Mouse (Mus musculus) left cerebral cortex, adult 18-20 months (tissue): ENCODE data around the gene Gpr4. TPM values are rescaled to one million over a fixed set of nuclear protein-coding genes. Genes with fewer than 3 reads are reported as not detected.

ENCODE experiments used
- DNase-seq, 2 experiments: peaks; one replicate each; pipeline ENCODE4 v3.0.0; 2021 to 2022; ENCODE audit warnings: low spot score in 2 of 2, mixed read lengths in 1 of 2
- long read RNA-seq, 2 experiments: library from polyadenylated mRNA; stranded (forward); transcript quantifications; one replicate each; pipeline ENCODE4 v2.0.0; 2021
- total RNA-seq, 2 experiments: library from RNA; stranded (reverse); gene quantifications; 2 replicates each; pipeline ENCODE4 v1.2.3; 2021

The Gpr4 gene
- total RNA-seq: 1 to 10 TPM; 2.5 to 3.6 TPM
- long read RNA-seq, experiment 1, transcript Gpr4-201 (2 exons, 2,882 nt): major isoform, 5 of 9 reads
- long read RNA-seq, experiment 1, partial matches to known transcripts: 3 of 9 reads
- long read RNA-seq, experiment 1, other reads (novel, unspliced or antisense): 1 of 9 reads
- long read RNA-seq, experiment 2, partial matches to known transcripts: 0 of 4 reads
- long read RNA-seq, experiment 2, other reads (novel, unspliced or antisense): 3 of 4 reads

DNA sequence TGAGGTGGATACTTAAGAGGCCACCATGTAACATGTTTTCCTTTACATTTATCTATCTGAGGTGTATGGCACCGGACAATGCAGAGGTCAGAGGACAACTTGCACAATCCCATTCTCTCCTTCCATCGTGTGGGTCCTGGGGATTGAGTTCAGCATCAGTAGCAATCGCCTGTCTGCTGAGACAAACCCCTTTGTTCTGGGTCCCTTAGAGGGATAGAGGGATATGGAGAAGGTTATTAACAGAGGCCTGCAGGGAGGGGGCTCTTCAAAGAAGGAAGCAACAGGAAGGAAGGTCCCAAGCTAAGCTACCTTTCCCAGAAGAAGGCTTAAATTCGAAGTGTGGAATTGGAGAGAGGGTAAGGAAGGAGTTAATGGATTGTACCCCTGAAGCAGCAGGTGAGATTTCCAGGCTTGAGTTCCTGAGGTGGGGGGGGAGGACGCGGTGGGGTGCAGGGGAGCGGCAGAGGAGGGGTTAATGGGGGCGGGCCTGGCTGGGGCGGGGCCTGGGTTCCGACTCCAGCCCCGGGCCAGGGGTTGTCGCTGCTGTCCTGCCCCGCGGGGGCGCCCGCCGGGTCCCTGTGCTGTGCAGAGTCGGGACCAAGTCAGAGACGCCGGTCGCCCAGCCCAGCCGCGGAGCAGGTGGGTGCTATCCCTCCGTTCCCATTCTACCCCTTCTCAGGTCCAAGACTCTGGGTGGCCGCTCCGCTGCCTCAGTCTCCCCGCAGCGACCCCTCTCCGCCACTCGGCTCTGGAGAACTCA lies at the start of gene Gpr4:
Gene Gpr4 (plus strand): TSS at position 543 of the 760 bp plus-strand sequence.
- DNase-seq: no peak

DNA sequence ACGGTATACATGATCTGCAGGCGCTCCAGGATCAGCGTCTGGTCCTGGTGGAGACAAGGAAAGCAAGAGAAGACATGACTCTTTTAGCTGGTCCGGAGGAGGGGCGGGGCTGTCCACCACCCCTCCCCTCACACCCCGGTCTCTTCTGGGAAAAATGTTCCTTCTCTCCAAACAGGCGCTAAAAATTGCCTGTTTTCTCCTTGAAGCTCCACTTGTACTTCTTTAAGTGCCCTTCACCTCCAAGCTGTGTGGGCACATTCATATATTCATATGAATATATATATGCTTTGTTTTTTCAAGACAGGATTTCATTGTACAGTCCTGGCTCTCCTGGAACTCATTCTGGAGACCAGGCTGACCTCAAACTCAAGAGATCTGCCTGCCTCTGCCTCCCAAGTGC lies 49.4 kb upstream of the Gpr4 start:
- no peak for DNase-seq

DNA sequence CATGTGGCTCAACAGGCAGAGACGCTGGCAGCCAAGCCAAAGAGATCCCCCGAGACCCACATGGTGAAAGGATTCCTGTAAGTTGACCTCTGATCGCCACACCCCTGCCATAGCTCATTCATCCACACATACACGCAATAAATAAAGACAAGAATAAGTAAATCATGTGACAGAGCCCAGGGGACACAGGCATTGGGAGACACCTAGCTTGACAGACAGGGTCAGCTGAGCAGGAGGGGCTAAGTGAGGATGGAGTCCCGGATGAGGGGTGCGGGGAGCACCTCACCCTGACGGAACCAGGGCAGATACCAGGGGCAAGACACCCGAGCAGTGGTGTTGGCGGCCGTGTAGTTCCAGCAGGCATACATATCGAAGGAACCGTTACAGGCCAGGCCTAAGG lies 48.6 kb upstream of the Gpr4 start:
- no peak for DNase-seq

DNA sequence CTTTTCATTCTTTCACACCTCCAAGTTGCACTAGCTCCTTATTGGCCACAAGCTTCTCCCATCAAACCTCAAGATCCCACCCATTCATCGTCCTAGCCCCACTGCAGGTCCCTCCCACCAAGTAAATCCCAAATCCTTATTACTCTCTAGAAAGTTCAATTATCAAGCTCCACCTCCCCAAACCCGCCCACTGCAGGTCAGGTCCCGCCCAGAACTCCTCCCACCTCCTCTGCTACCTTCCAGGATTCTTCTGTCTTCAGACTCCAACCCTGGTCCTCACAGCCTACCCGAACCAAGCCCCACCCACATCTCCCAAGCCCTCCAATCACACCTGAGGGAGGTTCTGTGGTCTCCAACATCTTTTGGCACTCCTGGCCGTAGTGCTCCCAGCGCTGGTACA lies 48.1 kb upstream of the Gpr4 start:
- DNase-seq: no peak

DNA sequence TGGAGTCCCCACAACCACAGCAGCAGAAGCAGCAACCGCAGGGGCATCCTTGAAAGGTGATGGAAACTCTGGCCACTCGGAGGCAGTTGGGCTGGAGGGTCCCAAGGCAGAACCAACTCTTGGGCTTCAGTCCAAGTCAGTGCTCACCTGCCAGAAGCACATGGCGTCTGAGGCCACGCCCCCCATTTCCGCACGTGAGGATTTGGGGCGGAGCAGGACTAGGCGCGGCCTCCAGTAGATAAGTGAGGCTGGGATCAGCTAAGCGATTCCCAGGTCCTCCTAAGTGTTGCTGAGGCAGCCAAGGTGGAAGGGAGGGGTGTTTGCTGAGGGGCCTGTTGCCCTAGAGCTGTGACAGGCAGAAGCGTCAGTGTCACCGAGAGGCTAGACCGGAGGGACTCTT lies 47.4 kb upstream of the Gpr4 start:
- DNase-seq: no peak

DNA sequence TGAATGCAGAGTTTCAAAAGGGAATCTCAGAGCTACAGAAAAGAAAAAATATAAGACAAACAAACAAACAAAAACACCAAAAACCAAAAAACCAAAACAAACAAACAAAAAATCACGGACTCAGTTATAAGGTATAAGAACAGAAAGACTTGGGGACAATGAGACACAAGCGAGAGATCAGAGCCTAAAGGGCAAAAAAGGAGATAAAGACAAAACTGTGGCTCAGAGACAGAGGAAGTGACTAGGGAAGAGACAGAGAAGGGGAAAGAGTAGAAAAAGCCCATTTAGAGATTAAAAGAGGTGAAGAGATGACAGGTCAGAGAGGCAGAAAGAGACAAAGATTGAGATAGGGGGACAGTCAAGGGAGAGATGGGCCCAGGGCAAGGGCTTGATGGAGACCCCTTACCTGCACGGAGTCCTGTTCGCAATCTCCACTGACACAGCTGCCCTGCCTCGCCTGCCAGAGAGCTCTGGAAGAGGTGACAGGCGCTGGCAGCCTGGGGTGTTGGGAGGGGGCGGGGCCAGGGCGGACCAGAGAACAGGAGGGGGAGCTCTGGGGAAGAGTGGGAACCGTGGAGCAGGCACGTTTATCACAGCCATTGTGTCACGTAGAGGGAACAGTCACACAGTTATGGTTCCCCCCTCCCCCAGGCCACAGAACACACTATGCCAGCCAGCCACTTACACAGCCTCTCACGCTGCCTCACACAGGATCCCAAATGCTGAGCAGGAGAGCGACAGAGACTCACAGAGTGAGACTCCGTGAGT lies 46.5 kb upstream of the Gpr4 start, which contains the start of gene Gipr:
Gene Gipr (minus strand): TSS at position 472 of the 768 bp plus-strand sequence.
- no peak for DNase-seq

DNA sequence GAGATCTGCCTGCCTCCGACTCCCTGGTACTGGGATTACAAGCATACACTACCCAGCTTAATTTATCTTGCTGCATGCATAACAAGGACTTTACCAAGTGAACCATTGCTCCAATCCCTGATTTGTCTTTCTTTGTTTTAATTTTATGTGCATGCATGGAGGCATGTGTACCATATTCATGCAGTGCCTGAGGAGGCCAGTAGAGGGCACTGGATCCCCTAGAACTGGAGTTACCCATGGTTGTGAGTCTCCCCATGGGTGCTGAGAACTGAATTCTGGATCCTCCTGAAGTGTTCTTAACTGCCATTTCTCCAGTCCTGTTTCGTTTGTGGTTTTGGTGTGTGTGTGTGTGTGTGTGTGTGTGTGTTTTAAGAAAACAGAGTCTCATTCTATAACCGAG lies 45.3 kb upstream of the Gpr4 start:
- DNase-seq: no peak

DNA sequence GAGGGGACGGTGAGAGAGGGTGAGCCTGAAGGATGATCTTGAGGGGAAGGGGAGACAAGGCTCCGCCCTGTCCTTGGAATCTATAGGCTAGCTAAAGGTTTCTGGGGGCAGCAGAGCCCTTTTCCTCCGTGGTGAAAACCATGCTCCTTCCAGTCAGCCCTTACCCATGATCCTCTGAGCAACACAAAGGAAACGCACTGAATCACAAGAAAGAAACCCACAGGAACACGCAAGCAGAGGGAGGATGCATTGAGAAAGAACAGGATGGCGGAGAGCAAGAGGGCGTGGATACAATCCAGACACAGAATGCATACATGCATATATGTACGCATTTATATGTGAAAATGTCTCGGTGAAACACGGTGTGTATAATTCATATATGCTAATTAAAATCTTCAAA lies 42.8 kb upstream of the Gpr4 start:
- DNase-seq: no peak

DNA sequence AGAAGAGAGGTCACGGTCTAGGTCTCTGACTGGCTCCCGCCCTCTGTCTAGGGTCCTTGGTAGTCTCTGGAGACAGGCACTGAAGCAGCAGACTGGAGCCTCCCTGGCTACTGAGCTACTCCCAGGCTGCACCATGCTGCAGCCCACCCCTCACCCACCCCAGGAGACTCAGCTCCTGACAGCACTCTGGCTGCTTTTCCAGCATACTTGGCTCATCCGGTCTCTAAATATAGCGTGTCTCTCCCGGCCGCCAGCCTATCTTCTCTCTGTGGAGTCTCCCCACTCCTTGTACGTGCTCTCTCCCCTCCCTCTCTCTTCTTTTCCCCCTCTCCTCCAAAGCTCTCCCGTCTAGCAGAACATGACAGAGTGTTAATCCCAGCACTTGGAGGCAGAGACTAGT lies 42.2 kb upstream of the Gpr4 start:
- peak in 1 of 2 experiments; percentile 57 for DNase-seq

DNA sequence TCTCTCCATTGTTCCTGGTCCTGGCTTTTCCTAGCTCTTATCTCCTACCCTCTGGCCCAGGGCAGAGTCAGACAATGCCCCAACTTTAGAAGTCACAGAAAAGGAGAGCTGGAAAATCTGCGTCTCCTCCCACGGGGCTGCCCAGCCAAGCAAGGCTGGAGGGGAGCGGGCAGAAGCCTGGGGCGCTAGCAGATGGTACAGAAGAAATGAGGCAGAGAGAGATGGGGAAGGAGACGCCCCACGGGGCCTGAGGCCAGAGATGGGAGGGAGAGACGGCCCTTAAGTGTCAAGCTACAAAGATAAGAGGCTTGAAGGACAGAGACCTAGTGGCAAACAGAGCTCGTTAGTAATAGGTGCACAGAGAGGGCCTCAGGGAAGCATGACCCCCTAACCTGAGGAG lies 40.5 kb upstream of the Gpr4 start:
- no peak for DNase-seq

DNA sequence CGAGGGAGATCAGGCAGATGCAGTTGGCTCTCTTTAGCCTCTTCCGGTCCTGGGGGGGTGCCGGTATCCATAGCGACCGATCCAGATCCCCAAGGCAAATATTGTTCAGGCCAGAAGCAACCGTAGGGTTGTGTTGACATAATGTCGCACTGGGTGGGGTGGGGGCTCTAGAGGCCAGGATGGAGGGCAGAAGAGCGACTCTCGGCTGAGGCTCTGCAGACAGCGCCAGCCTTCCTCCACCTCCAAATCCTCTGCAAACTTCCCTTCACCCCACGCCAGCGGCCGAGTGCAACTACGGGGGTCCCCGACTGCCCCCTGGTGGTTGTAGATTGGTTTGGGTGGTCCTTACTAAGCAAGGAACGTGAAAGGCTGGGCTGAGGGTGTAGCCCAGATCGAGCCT lies 39.5 kb upstream of the Gpr4 start:
- DNase-seq: peak; percentile 85 to 90

DNA sequence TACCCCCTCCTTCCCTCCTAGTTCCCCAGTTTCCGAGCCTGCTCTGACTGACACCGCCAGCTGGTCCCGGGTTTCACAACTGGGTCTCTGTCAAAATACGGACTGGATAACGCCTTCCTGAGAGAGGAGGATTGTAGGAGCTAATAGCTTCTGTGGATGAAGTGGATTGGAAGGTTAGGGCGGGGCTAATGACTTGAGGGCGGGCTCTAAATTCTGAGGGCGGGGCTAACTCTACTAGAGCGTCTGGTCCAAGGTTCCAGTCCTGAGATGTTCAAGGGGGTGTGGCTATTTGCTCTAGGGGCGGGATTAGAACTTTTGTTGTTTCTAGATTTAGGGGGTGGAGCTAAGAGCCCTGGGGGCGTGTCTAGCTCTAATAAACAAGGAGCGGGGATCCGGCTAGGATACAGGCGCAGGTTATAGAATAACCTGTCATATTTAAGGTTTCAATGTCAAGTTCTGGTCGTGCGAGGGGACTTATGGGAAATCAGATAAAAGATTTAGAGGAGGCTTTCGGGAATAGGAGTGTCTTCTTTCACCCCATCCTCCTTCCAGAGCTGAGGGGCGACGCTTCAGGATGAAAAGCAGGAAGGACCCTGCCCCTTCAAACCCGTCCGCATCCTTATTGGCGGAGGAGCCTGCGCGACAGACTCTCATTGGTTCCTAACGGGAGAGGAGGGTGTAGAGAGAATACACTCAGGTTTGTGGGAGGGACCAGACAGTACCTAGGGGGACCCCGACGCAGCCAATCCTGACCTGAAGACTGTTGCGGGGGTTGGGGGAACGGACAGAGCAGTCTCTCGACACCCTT lies 36.4 kb upstream of the Gpr4 start, which contains the start of gene Eml2:
Gene Eml2 (plus strand): TSS at position 714 of the 808 bp plus-strand sequence.
- DNase-seq: peak; percentile 72 to 84

DNA sequence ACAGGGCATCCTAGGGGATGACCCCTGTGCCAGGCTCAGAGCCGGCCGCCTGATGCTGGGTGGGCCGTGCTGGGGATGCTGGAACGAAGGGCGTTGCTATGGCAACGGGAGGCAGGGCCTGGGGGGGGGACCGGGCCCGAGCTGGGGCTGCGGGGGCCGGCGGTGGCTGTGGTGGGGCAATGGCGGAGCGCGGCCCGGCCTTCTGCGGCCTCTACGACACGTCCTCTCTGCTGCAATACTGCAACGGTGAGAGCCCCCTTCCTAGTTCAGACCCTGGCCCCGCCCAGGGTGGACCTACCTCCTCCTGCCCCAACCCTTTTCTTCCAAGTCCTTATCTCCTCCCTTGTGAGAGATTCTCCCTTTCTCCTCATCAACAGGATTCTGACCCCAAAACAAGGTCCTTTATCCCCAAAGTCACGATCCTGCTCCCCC lies 35.8 kb upstream of the Gpr4 start:
- DNase-seq: peak in 1 of 2 experiments; percentile 66

DNA sequence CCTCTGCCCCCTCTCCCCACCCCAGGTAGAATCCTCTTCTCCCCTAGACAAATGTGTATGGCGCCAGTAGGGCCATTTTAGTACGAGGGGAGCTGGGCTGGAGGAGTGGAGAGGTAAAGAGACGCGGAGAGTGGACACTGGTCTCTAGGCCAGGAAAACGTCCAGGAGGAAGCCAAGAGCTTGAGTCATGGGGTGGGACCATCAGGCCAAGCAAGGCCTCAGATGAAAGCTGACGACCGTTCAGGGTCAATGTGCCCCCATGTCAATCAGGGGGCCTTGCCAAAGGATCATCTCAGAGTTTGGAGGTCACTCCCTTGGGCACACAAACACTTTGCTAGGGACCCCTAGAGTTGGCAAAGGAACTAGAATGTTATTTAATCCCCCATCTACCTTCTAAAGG lies 35.1 kb upstream of the Gpr4 start:
- DNase-seq: no peak

DNA sequence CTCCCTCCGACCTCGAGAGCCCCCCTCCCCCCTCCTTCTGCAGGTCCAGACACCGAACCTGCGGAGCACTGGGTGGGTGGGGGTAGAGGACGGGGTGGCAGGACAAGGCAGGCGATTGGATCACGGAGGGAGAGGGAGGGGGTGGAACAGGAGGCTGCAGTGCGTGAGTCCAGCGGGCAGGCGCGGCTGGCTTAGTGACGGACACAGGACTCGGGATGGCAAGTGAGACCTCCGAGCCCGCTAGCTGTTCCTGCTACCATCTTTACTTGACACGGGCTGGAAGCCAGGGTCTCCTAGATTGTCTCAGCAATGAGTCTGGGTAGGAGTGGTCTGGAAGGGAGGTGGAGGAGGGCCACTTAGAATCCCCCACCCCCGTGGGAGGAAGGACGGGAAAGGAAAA lies 34.3 kb upstream of the Gpr4 start:
- peak in 1 of 2 experiments; percentile 65 for DNase-seq

DNA sequence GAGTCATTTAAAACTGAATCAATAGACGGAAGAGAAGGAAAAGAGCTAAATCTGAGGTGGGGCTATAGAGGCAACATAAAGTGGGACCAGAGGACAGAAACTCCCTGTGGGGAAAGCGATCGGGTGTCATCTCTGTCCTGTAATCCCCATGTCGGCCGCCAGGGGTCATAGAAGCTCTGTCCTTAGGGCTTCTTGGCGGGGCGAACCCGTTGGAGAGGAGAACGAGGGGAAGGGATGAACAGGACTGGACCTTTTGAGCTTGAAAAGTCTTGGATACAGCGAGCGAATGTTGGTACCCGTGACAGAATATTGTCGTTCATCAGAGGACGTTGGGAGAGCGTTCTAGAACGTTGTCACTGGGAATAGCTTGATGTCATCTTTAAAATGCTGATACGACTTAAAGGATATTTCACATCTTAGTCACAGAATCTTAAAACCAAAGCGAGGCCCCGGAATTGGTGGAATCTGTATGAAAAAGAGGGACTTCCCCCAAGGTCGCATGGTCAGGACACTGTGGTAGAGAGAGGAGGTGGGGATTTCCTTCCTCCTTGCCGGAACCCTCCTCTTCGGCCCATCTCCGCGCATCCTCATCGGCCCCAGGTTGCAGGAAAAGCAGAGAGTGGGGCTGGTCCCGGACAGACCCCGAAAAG lies 33.8 kb upstream of the Gpr4 start:
- peak; percentile 87 to 91 for DNase-seq

DNA sequence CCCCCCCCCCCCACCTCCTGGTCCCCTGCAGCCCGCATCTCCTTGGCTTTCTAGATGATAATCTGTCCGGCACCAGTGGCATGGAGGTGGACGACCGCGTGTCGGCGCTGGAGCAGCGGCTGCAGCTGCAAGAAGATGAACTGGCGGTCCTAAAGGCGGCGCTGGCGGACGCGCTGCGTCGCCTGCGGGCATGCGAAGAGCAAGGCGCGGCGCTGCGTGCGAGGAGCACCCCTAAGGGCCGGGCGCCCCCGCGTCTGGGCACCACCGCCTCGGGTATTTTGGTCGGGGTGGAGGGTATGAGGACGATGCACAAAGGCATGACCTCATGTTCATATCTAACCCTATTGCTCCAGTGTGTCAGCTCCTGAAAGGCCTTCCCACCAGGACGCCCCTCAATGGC lies 33.2 kb upstream of the Gpr4 start:
- peak; percentile 56 to 73 for DNase-seq

DNA sequence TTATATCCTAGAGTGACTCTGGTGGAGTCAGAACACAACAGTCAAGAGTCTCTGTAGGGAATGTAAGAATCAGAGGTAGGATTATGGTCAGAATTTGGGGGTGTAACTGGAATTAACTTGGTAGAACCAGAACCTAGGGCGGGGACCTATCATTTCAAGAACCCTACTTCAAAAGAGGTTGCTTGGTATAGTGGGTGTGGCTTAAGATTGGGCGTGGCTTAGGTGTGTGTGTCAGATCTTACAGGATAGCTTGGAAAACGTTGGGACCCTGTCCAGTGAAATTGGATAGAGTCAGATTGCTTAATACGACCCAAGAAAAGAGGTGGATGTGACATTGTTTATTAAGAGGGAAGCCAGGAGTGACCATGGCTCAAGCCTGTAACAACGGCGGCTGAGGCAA lies 32.4 kb upstream of the Gpr4 start:
- DNase-seq: no peak

DNA sequence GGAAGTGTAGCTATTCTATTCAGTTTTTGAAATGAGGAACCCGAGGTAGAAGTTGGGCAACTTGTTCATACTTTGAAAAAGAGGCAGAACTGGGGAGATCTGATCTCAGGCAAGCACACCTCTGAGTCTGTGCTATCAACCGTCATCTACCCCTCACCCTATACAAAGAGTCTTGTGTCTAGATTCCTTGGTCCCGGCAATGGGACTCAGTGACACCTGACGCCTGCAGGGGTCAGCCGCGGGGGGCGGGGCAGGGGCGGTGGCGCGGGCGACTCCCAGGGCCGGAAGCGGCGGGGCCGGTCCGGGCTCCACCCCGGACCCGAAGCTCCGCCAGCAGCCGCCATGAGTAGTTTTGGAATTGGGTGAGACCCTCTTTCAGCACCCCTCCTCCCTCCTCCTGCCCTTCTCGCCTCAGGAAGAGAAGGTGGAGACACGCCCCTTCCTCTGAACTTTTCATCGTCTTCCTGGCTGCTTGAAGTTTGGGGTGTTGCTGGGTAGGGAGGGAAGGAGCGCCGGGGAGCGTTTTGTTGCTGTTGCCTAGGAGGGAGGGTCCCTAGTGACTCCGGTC lies 31.4 kb upstream of the Gpr4 start:
- no peak for DNase-seq

DNA sequence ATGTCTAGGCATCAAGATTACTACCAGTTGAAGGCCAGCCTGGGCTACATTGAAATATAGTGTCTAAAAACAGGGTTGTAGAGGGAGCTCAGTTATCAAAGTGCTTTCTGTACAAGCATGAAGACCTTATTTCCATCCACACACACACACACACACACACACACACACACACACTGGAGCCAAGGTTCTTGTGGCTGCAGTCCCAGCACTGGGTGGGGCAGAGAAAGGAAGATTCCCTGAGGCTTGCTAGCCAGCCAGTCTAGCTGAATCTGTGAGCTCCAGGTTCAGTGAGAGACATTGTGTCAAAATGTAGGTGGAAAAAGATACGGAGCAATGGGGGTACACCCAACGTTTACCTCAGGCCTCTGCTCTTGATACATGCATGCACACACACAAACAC lies 28.1 kb upstream of the Gpr4 start:
- DNase-seq: no peak
